18 mouse cellular contexts compared by ENCODE assay signal in genomic region chr2:110523173-110523803, GRCm38 (mm10).
DNase-seq lines count a peak whose midpoint lies in the region; ATAC-seq lines count a peak whose summit lies in the region.
"Had no signal": no experiment of that assay in that cellular context is flagged by ENCODE, and none has a peak within 500 bp of the region (broad histone marks: within the 10 kb centered on the region; RNA-seq: fewer than 3 reads in every experiment).

No protein-coding gene starts in this region.

- peak; percentile 21 for DNase-seq in kidney, adult 11 months
- DNase-seq in kidney, adult 18-20 months: no peak
- DNase-seq in embryo, embryonic 9.5 days (ENCODE audit: extremely low spot score): peak; percentile 12
- DNase-seq in left cerebral cortex, postnatal 25 days (ENCODE audit: low spot score in 2 of 2): no peak
- no peak for DNase-seq in spleen, postnatal 36 days (ENCODE audit: low spot score in 2 of 2)
- no peak for DNase-seq in left cerebral cortex, postnatal 4 days
- DNase-seq: adrenal gland, postnatal 10 days; cerebellum, postnatal 10 days; lung, postnatal 14 days; thymus, postnatal 4 days had no signal

- H3K4me3 ChIP-seq in kidney, embryonic 15.5 days (replicated peaks): no peak overlapping the region
- no peak overlapping the region for H3K4me3 ChIP-seq in limb, embryonic 13.5 days
- H3K4me3 ChIP-seq: forebrain, embryonic 15.5 days; heart, embryonic 13.5 days; hindbrain, embryonic 10.5 days; liver, embryonic 12.5 days; midbrain, embryonic 13.5 days had no signal

- H3K9ac ChIP-seq in kidney, embryonic 15.5 days: no peak overlapping the region
- H3K9ac ChIP-seq in limb, embryonic 13.5 days: no peak overlapping the region
- H3K9ac ChIP-seq: forebrain, embryonic 15.5 days; heart, embryonic 13.5 days; liver, embryonic 12.5 days; midbrain, embryonic 13.5 days had no signal

- H3K36me3 ChIP-seq in kidney, embryonic 15.5 days: no peaks in the 10 kb centered on the region
- no peaks in the 10 kb centered on the region for H3K36me3 ChIP-seq in limb, embryonic 13.5 days
- H3K36me3 ChIP-seq: forebrain, embryonic 15.5 days; heart, embryonic 13.5 days; hindbrain, embryonic 10.5 days; liver, embryonic 12.5 days; midbrain, embryonic 13.5 days had no signal

- intact Hi-C loops in left cerebral cortex, postnatal 25 days (cut with DNase I): no loop called here
- intact Hi-C loops in left cerebral cortex, postnatal 4 days (cut with DNase I): no loop called here

- no peaks in the 10 kb centered on the region for H3K27me3 ChIP-seq in kidney, embryonic 15.5 days
- no peaks in the 10 kb centered on the region for H3K27me3 ChIP-seq in limb, embryonic 13.5 days
- H3K27me3 ChIP-seq: forebrain, embryonic 15.5 days; heart, embryonic 13.5 days; liver, embryonic 12.5 days; midbrain, embryonic 13.5 days had no signal

- ATAC-seq in kidney, embryonic 15.5 days (replicated peaks; ENCODE audit: low FRiP score): peak; percentile 77
- ATAC-seq in limb, embryonic 13.5 days (ENCODE audit: low FRiP score, low read depth): peak; percentile 61
- ATAC-seq: forebrain, embryonic 15.5 days; intestine, postnatal 0 days; liver, embryonic 12.5 days; midbrain, embryonic 13.5 days had no signal

- H3K4me2 ChIP-seq in kidney, embryonic 15.5 days: no peak overlapping the region
- no peak overlapping the region for H3K4me2 ChIP-seq in limb, embryonic 13.5 days (replicated peaks)
- H3K4me2 ChIP-seq: forebrain, embryonic 15.5 days; heart, embryonic 13.5 days; liver, embryonic 12.5 days; midbrain, embryonic 13.5 days had no signal

- 0 out of 2 replicates have a peak overlapping the region, but pooled peaks have one; percentile 62 for H3K27ac ChIP-seq in kidney, embryonic 15.5 days
- no peak overlapping the region for H3K27ac ChIP-seq in limb, embryonic 13.5 days
- H3K27ac ChIP-seq: forebrain, embryonic 15.5 days; heart, embryonic 13.5 days; hindbrain, embryonic 10.5 days; liver, embryonic 12.5 days; midbrain, embryonic 13.5 days had no signal

- no peaks in the 10 kb centered on the region for H3K9me3 ChIP-seq in kidney, embryonic 15.5 days (replicated peaks)
- H3K9me3 ChIP-seq in limb, embryonic 13.5 days: no peaks in the 10 kb centered on the region
- H3K9me3 ChIP-seq: forebrain, embryonic 15.5 days; heart, embryonic 13.5 days; hindbrain, embryonic 10.5 days; liver, embryonic 12.5 days; midbrain, embryonic 13.5 days had no signal

- WGBS in kidney, embryonic 15.5 days: 28% methylated on average over 7 of the region's 7 CpGs
- WGBS in limb, embryonic 13.5 days: 27% methylated on average over 7 of the region's 7 CpGs

- 0 out of 2 replicates have a peak, but pooled peaks cover 3% of the 10 kb centered on the region for H3K4me1 ChIP-seq in kidney, embryonic 15.5 days
- peaks cover 7% of the 10 kb centered on the region; the same call in 1 of the 2 replicates for H3K4me1 ChIP-seq in limb, embryonic 13.5 days
- H3K4me1 ChIP-seq: forebrain, embryonic 15.5 days; heart, embryonic 13.5 days; hindbrain, embryonic 10.5 days; liver, embryonic 12.5 days; midbrain, embryonic 13.5 days had no signal

Comparison
In these comparisons a context has a peak if more than half of its experiments do, and no peak if none do; other contexts are left out.
1. DNase-seq: peak in kidney, adult 11 months (single experiment) and embryo, embryonic 9.5 days (single experiment); none in kidney, adult 18-20 months (single experiment), left cerebral cortex, postnatal 25 days (0 of 2), spleen, postnatal 36 days (0 of 2) and left cerebral cortex, postnatal 4 days (single experiment).